In genomic region chr5:84897535-84897934, GRCm38 (mm10) we compare ENCODE assay signal across 18 mouse cellular contexts.
"Had no signal": no experiment of that assay in that cellular context is flagged by ENCODE, and none has a peak within 500 bp of the region (broad histone marks: within the 10 kb centered on the region; RNA-seq: fewer than 3 reads in every experiment).

No protein-coding gene starts in this region.

- H3K4me2 ChIP-seq: liver, embryonic 15.5 days; lung, embryonic 15.5 days; midbrain, embryonic 12.5 days; neural tube, embryonic 12.5 days had no signal

- H3K4me1 ChIP-seq: liver, embryonic 15.5 days; lung, embryonic 15.5 days; megakaryocyte, embryonic 14.5 days; midbrain, embryonic 12.5 days; neural tube, embryonic 12.5 days had no signal

- H3K27ac ChIP-seq: liver, embryonic 15.5 days; lung, embryonic 15.5 days; midbrain, embryonic 12.5 days; neural tube, embryonic 12.5 days had no signal

- H3K27me3 ChIP-seq: liver, embryonic 15.5 days; lung, embryonic 15.5 days; megakaryocyte, embryonic 14.5 days; midbrain, embryonic 12.5 days; neural tube, embryonic 12.5 days had no signal

- H3K4me3 ChIP-seq: liver, embryonic 15.5 days; lung, embryonic 15.5 days; megakaryocyte, embryonic 14.5 days; midbrain, embryonic 12.5 days; neural tube, embryonic 12.5 days had no signal

- H3K9me3 ChIP-seq: liver, embryonic 15.5 days; lung, embryonic 15.5 days; midbrain, embryonic 12.5 days; neural tube, embryonic 12.5 days had no signal

- DNase-seq: liver, postnatal 0 days; lung, adult 2 months; lung, postnatal 14 days; lung, postnatal 4 days; midbrain, embryonic 14.5 days; right cerebral cortex, postnatal 14 days; right cerebral cortex, postnatal 4 days; spleen, adult 18-20 months; thymus, adult 18-20 months; thymus, postnatal 14 days; thymus, postnatal 36 days had no signal

- H3K9ac ChIP-seq: liver, embryonic 15.5 days; liver, postnatal 0 days; lung, embryonic 15.5 days; midbrain, embryonic 12.5 days; neural tube, embryonic 12.5 days had no signal

- H3K36me3 ChIP-seq: liver, embryonic 15.5 days; lung, embryonic 15.5 days; midbrain, embryonic 12.5 days; neural tube, embryonic 12.5 days had no signal

- ATAC-seq: liver, postnatal 0 days; lung, postnatal 0 days; midbrain, embryonic 16.5 days had no signal
